Mouse (Mus musculus) MEL (cell line): ENCODE data around the gene R3hcc1l. TPM values are rescaled to one million over a fixed set of nuclear protein-coding genes. Genes with fewer than 3 reads are reported as not detected.

Experiments used
- DNase-seq: peaks from one replicate; pipeline ENCODE4 v3.0.0; 2011; ENCODE audit warnings: low read depth, low spot score
- H3K27ac ChIP-seq: 2 replicates; pipeline ENCODE4 v1.5.1; 2012; ENCODE audit warnings: low read depth, mild to moderate bottlenecking, control low read depth, low read length, moderate library complexity; ENCODE audit not compliant: control insufficient read depth
- H3K27me3 ChIP-seq, 2 experiments: fragments of 150-350 bp in 1 of 2; sonication (generic) in 1 of 2; 2 replicates each; pipeline ENCODE4 v1.6.1; 2012; ENCODE audit warnings: low read length in 2 of 2, mild to moderate bottlenecking in 2 of 2, improper control_type of control experiment in 1 of 2, moderate library complexity in 1 of 2; ENCODE audit not compliant: insufficient read depth in 2 of 2, control insufficient read depth in 1 of 2
- H3K36me3 ChIP-seq, 2 experiments: 2 replicates each; pipeline ENCODE4 v1.6.1; 2012 to 2014; ENCODE audit warnings: low read length in 2 of 2, improper control_type of control experiment in 1 of 2, inconsistent platforms in 1 of 2, mild to moderate bottlenecking in 1 of 2; ENCODE audit not compliant: insufficient read depth in 2 of 2, control insufficient read depth in 1 of 2
- H3K4me1 ChIP-seq, 2 experiments: fragments of 150-350 bp in 1 of 2; sonication (generic) in 1 of 2; 2 replicates each; pipeline ENCODE4 v1.6.1; 2012; ENCODE audit warnings: low read length in 2 of 2, improper control_type of control experiment in 1 of 2, mild to moderate bottlenecking in 1 of 2; ENCODE audit not compliant: insufficient read depth in 2 of 2, control insufficient read depth in 1 of 2
- H3K4me3 ChIP-seq, 2 experiments: fragments of 150-350 bp in 1 of 2; sonication (generic) in 1 of 2; 2 replicates each; pipeline ENCODE4 v1.5.1; 2012; ENCODE audit warnings: low read depth in 2 of 2, low read length in 2 of 2, mild to moderate bottlenecking in 2 of 2, moderate library complexity in 2 of 2, control low read depth in 1 of 2, improper control_type of control experiment in 1 of 2; ENCODE audit not compliant: control insufficient read depth in 1 of 2, insufficient read depth in 1 of 2
- H3K79me2 ChIP-seq: 2 replicates; pipeline ENCODE4 v1.6.1; 2012; ENCODE audit warnings: mild to moderate bottlenecking, low read length, moderate library complexity; ENCODE audit not compliant: control insufficient read depth, poor library complexity, insufficient read depth
- H3K9ac ChIP-seq: 2 replicates; pipeline ENCODE4 v1.6.1; 2012; ENCODE audit warnings: low read depth, mild to moderate bottlenecking, control low read depth, low read length, moderate library complexity; ENCODE audit not compliant: control insufficient read depth, poor library complexity, severe bottlenecking
- H3K9me3 ChIP-seq: fragments of 150-350 bp; sonication (generic); replicated peaks from 2 replicates; pipeline ENCODE4 v1.6.1; 2012; ENCODE audit warnings: mild to moderate bottlenecking, low read length, improper control_type of control experiment, moderate library complexity; ENCODE audit not compliant: insufficient read depth
- CHD1 ChIP-seq: IDR thresholded peaks from 2 replicates; pipeline ENCODE4 v1.6.1; 2012; ENCODE audit warnings: low read depth, mild to moderate bottlenecking, inconsistent platforms, low read length, improper control_type of control experiment
- ELF1 ChIP-seq: IDR thresholded peaks from 2 replicates; pipeline ENCODE4 v1.6.1; 2014; ENCODE audit warnings: low read depth, mild to moderate bottlenecking, inconsistent platforms, low read length, improper control_type of control experiment, moderate library complexity
- EP300 ChIP-seq, 2 experiments: IDR thresholded peaks; 2 replicates each; pipeline ENCODE4 v1.6.1; 2011; ENCODE audit warnings: improper control_type of control experiment in 2 of 2, low read length in 2 of 2, low read depth in 1 of 2, mild to moderate bottlenecking in 1 of 2
- GABPA ChIP-seq: IDR thresholded peaks from 2 replicates; pipeline ENCODE4 v1.6.1; 2012; ENCODE audit warnings: low read depth, mild to moderate bottlenecking, inconsistent platforms, low read length, improper control_type of control experiment, moderate library complexity
- GATA1 ChIP-seq: IDR thresholded peaks from 2 replicates; pipeline ENCODE4 v1.6.1; 2011; ENCODE audit warnings: low read depth, low read length, improper control_type of control experiment
- JUND ChIP-seq: IDR thresholded peaks from 2 replicates; pipeline ENCODE4 v1.6.1; 2011; ENCODE audit warnings: low read depth, mild to moderate bottlenecking, improper control_type of control experiment, low read length
- KAT2A ChIP-seq: conservative IDR thresholded peaks from 2 replicates; pipeline ENCODE4 v1.6.1; 2012; ENCODE audit warnings: low read depth, low read length, improper control_type of control experiment, inconsistent platforms
- MAX ChIP-seq: IDR thresholded peaks from 2 replicates; pipeline ENCODE4 v1.6.1; 2011; ENCODE audit warnings: low read length, improper control_type of control experiment
- MYB ChIP-seq: IDR thresholded peaks from 2 replicates; pipeline ENCODE4 v1.6.1; 2011; ENCODE audit warnings: mild to moderate bottlenecking, low read depth, low read length, improper control_type of control experiment
- MYC ChIP-seq: IDR thresholded peaks from 2 replicates; pipeline ENCODE4 v1.6.1; 2011; ENCODE audit warnings: low read depth, mild to moderate bottlenecking, low read length, improper control_type of control experiment, moderate library complexity
- NELFE ChIP-seq: IDR thresholded peaks from 2 replicates; pipeline ENCODE4 v1.6.1; 2011; ENCODE audit warnings: low read depth, low read length, improper control_type of control experiment
- POLR2A ChIP-seq, 2 experiments: IDR thresholded peaks; 2 replicates each; pipeline ENCODE4 v1.6.1; 2011 to 2012; ENCODE audit warnings: low read length in 2 of 2, mild to moderate bottlenecking in 2 of 2, control low read depth in 1 of 2, improper control_type of control experiment in 1 of 2, low read depth in 1 of 2, moderate library complexity in 1 of 2; ENCODE audit not compliant: control insufficient read depth in 1 of 2, insufficient read depth in 1 of 2, poor library complexity in 1 of 2
- POLR2AphosphoS2 ChIP-seq: IDR thresholded peaks from 2 replicates; pipeline ENCODE4 v1.6.1; 2011; ENCODE audit warnings: low read length, improper control_type of control experiment
- POLR2AphosphoS5 ChIP-seq: IDR thresholded peaks from 2 replicates; pipeline ENCODE4 v1.6.1; 2012; ENCODE audit warnings: low read depth, borderline replicate concordance, mild to moderate bottlenecking, inconsistent platforms, low read length, moderate library complexity, mixed read lengths
- RAD21 ChIP-seq: IDR thresholded peaks from 2 replicates; pipeline ENCODE4 v1.6.1; 2011; ENCODE audit warnings: mild to moderate bottlenecking, low read depth, low read length, improper control_type of control experiment
- SMC3 ChIP-seq: IDR thresholded peaks from 2 replicates; pipeline ENCODE4 v1.6.1; 2011; ENCODE audit warnings: low read depth, low read length, improper control_type of control experiment
- TAL1 ChIP-seq: IDR thresholded peaks from 2 replicates; pipeline ENCODE4 v1.6.1; 2012; ENCODE audit warnings: mild to moderate bottlenecking, inconsistent platforms, low read length, moderate library complexity, mixed read lengths
- TBP ChIP-seq: IDR thresholded peaks from 2 replicates; pipeline ENCODE4 v1.8.0; 2011; ENCODE audit warnings: low read depth, low read length, improper control_type of control experiment
- TCF12 ChIP-seq: IDR thresholded peaks from 2 replicates; pipeline ENCODE4 v1.6.1; 2014; ENCODE audit warnings: low read depth, mild to moderate bottlenecking, inconsistent platforms, low read length, improper control_type of control experiment, moderate library complexity
- UBTF ChIP-seq: IDR thresholded peaks from 2 replicates; pipeline ENCODE4 v1.6.1; 2012; ENCODE audit warnings: low read depth, mild to moderate bottlenecking, inconsistent platforms, low read length, improper control_type of control experiment, moderate library complexity, borderline replicate concordance; ENCODE audit not compliant: insufficient read depth
- ZC3H11A ChIP-seq: IDR thresholded peaks from 2 replicates; pipeline ENCODE4 v1.6.1; 2012; ENCODE audit warnings: low read depth, mild to moderate bottlenecking, inconsistent platforms, low read length, improper control_type of control experiment
- ZNF384 ChIP-seq: IDR thresholded peaks from 2 replicates; pipeline ENCODE4 v1.6.1; 2012; ENCODE audit warnings: low read depth, mild to moderate bottlenecking, inconsistent platforms, low read length, improper control_type of control experiment
- polyA plus RNA-seq, 2 experiments: library from polyadenylated mRNA; stranded (reverse) in 1 of 2; unstranded in 1 of 2; fragments of >175 nt in 1 of 2; fragments of >200 nt in 1 of 2; gene quantifications; 2 replicates each; pipeline versions ENCODE4 v1.2.1 to v1.2.4; 2012; ENCODE audit warnings: low replicate concordance in 2 of 2, low read depth in 1 of 2; ENCODE audit not compliant: insufficient read length in 2 of 2, insufficient read depth in 1 of 2, missing spikeins in 1 of 2
- total RNA-seq: library from RNA; depleted of rRNA; stranded (reverse); fragments of 300-350 nt; gene quantifications from 2 replicates; pipeline ENCODE4 v1.2.3, GENCODE M21; 2012

The R3hcc1l gene
- total and polyA plus RNA-seq, 3 experiments = 14.8 to 119 (median 21.5) TPM

- no peak overlapping the region for H3K27ac ChIP-seq
- no peak overlapping the region for H3K9ac ChIP-seq
- TF ChIP-seq SMC3 (no peak), GABPA (no peak), KAT2A (no peak), MAX (no peak), MYB (no peak), UBTF (no peak), ELF1 (no peak), TCF12 (no peak), TBP (no peak), GATA1 (no peak), TAL1 (no peak), JUND (no peak), ZC3H11A (no peak), NELFE (no peak), POLR2A (IDR thresholded peaks at IDR 0.05; ENCODE audit: control insufficient read depth in 1 of 2, insufficient read depth in 1 of 2, low read depth in 1 of 2, low read length in 2 of 2, poor library complexity in 1 of 2) (no peak), RAD21 (no peak), MYC (no peak), EP300 (IDR thresholded peaks at IDR 0.05; ENCODE audit: low read depth in 1 of 2, low read length in 2 of 2) (no peak)
- H3K36me3 ChIP-seq = no peaks in the 10 kb centered on the region
- H3K79me2 ChIP-seq = no peaks in the 10 kb centered on the region
- no peaks in the 10 kb centered on the region; a peak in 1 of 4 replicates for H3K27me3 ChIP-seq
- H3K4me3 ChIP-seq = no peak overlapping the region
- H3K4me1 ChIP-seq = no peaks in the 10 kb centered on the region
- no peak for DNase-seq
- no peaks in the 10 kb centered on the region for H3K9me3 ChIP-seq
Measured at GRCm38 (mm10) chr19:42478303-42478702, 40.3 kb upstream of the R3hcc1l start.

- Histone ChIP-seq H3K27ac (no peak overlapping the region), H3K27me3 (peaks cover 0 to 3% of the 10 kb centered on the region in 2 experiments; a peak in 2 of 4 replicates)
Measured at GRCm38 (mm10) chr19:42485443-42485842, 33.1 kb upstream of the R3hcc1l start.

More at GRCm38 (mm10) chr19:42485443-42485842, 33.1 kb upstream of the R3hcc1l start:
- Histone ChIP-seq H3K4me1 (no peaks in the 10 kb centered on the region), H3K79me2 (no peaks in the 10 kb centered on the region), H3K4me3 (no peak overlapping the region), H3K9ac (no peak overlapping the region), H3K36me3 (no peaks in the 10 kb centered on the region), H3K9me3 (no peaks in the 10 kb centered on the region)
- TF ChIP-seq CHD1 = no peak
- no peak for TF ChIP-seq POLR2AphosphoS2
- no peak for TF ChIP-seq NELFE
- TF ChIP-seq JUND = no peak
- no peak for TF ChIP-seq POLR2AphosphoS5
- no peak for TF ChIP-seq GABPA
- TF ChIP-seq POLR2A (IDR thresholded peaks at IDR 0.05; ENCODE audit: control insufficient read depth in 1 of 2, insufficient read depth in 1 of 2, low read depth in 1 of 2, low read length in 2 of 2, poor library complexity in 1 of 2) = no peak
- TF ChIP-seq ZNF384 = no peak
- no peak for TF ChIP-seq TCF12
- DNase-seq = no peak
